Mouse (Mus musculus): ENCODE measurements around the gene Surf2. TPM values are rescaled to one million over a fixed set of nuclear protein-coding genes. Genes with fewer than 3 reads are reported as not detected.

Surf2 gene
- polyA plus RNA-seq, 1 experiment from 2014 or later: 46.6 TPM

- Histone ChIP-seq H3K4me3 (ENCODE audit: low read length) (no peak overlapping the region), H3K4me2 (replicated peaks; ENCODE audit: low read depth, low read length) (no peak overlapping the region), H3K27me3 (ENCODE audit: insufficient read depth, low read length) (no peaks in the 10 kb centered on the region), H3K4me1 (ENCODE audit: insufficient read depth, low read length) (peaks cover 54% of the 10 kb centered on the region), H3K36me3 (ENCODE audit: insufficient read depth, low read length) (peaks cover 39% of the 10 kb centered on the region), H3K9me3 (ENCODE audit: low read length) (no peaks in the 10 kb centered on the region), H3K27ac (ENCODE audit: low read length) (no peak overlapping the region), H3K9ac (replicated peaks; ENCODE audit: low read length) (no peak overlapping the region)
- no peak for ATAC-seq (ENCODE audit: low FRiP score, low TSS enrichment)
- 85% methylated on average over 17 of the region's 17 CpGs for WGBS
These were observed 2.6 kb upstream of the Surf2 start for GRCm38 (mm10) chr2:26913416-26914147.

GRCm38 (mm10) chr2:26914148-26914941, 1.8 kb upstream of the Surf2 start:
- Histone ChIP-seq H3K27ac (ENCODE audit: low read length) (0 out of 2 replicates have a peak overlapping the region, but pooled peaks have one; percentile 8), H3K4me2 (replicated peaks; ENCODE audit: low read depth, low read length) (peak overlapping the region; percentile 97), H3K4me1 (ENCODE audit: insufficient read depth, low read length) (peaks cover 46% of the 10 kb centered on the region), H3K4me3 (ENCODE audit: low read length) (no peak overlapping the region), H3K27me3 (ENCODE audit: insufficient read depth, low read length) (no peaks in the 10 kb centered on the region), H3K9ac (replicated peaks; ENCODE audit: low read length) (no peak overlapping the region), H3K36me3 (ENCODE audit: insufficient read depth, low read length) (peaks cover 46% of the 10 kb centered on the region), H3K9me3 (ENCODE audit: low read length) (no peaks in the 10 kb centered on the region)
- ATAC-seq (ENCODE audit: low FRiP score, low TSS enrichment): no peak
- WGBS: 54% methylated on average over 8 of the region's 8 CpGs

- Histone ChIP-seq H3K36me3 (ENCODE audit: insufficient read depth, low read length) (peaks cover 65% of the 10 kb centered on the region), H3K4me1 (ENCODE audit: insufficient read depth, low read length) (peaks cover 39% of the 10 kb centered on the region), H3K4me3 (ENCODE audit: low read length) (peak overlapping the region; percentile 88), H3K9me3 (ENCODE audit: low read length) (no peaks in the 10 kb centered on the region), H3K27me3 (ENCODE audit: insufficient read depth, low read length) (no peaks in the 10 kb centered on the region), H3K4me2 (replicated peaks; ENCODE audit: low read depth, low read length) (peak overlapping the region; percentile 97), H3K9ac (replicated peaks; ENCODE audit: low read length) (peak overlapping the region; percentile 89), H3K27ac (ENCODE audit: low read length) (peak overlapping the region; percentile 91)
- 2% methylated on average over 13 of the region's 13 CpGs for WGBS
- peak; percentile 29; the same call in 1 of the 2 replicates for ATAC-seq (ENCODE audit: low FRiP score, low TSS enrichment)
These were observed 571 bp downstream of the Surf2 start for GRCm38 (mm10) chr2:26916738-26917137.

- WGBS: 88% methylated on average over 3 of the region's 3 CpGs
- Histone ChIP-seq H3K9me3 (ENCODE audit: low read length) (no peaks in the 10 kb centered on the region), H3K36me3 (ENCODE audit: insufficient read depth, low read length) (peaks cover 63% of the 10 kb centered on the region), H3K4me2 (replicated peaks; ENCODE audit: low read depth, low read length) (no peak overlapping the region), H3K4me3 (ENCODE audit: low read length) (no peak overlapping the region), H3K9ac (replicated peaks; ENCODE audit: low read length) (no peak overlapping the region), H3K27ac (ENCODE audit: low read length) (no peak overlapping the region), H3K27me3 (ENCODE audit: insufficient read depth, low read length) (no peaks in the 10 kb centered on the region), H3K4me1 (ENCODE audit: insufficient read depth, low read length) (peaks cover 28% of the 10 kb centered on the region)
- ATAC-seq (ENCODE audit: low FRiP score, low TSS enrichment): no peak
These were observed 3.5 kb downstream of the Surf2 start for GRCm38 (mm10) chr2:26919684-26920083.

- no peak overlapping the region for H3K27ac ChIP-seq (ENCODE audit: low read length)
- H3K9me3 ChIP-seq (ENCODE audit: low read length): no peaks in the 10 kb centered on the region
- no peak for ATAC-seq (ENCODE audit: low FRiP score, low TSS enrichment)
- no peak overlapping the region for H3K4me3 ChIP-seq (ENCODE audit: low read length)
- no peak overlapping the region for H3K9ac ChIP-seq (replicated peaks; ENCODE audit: low read length)
- peaks cover 69% of the 10 kb centered on the region for H3K36me3 ChIP-seq (ENCODE audit: insufficient read depth, low read length)
- H3K27me3 ChIP-seq (ENCODE audit: insufficient read depth, low read length): no peaks in the 10 kb centered on the region
- 84% methylated on average over 6 of the region's 6 CpGs for WGBS
- H3K4me1 ChIP-seq (ENCODE audit: insufficient read depth, low read length): peaks cover 21% of the 10 kb centered on the region
- H3K4me2 ChIP-seq (replicated peaks; ENCODE audit: low read depth, low read length): no peak overlapping the region
These were observed 4.2 kb downstream of the Surf2 start for GRCm38 (mm10) chr2:26920190-26920855.

- Histone ChIP-seq H3K9ac (replicated peaks; ENCODE audit: low read length) (no peak overlapping the region), H3K27ac (ENCODE audit: low read length) (no peak overlapping the region), H3K4me1 (ENCODE audit: insufficient read depth, low read length) (peaks cover 15% of the 10 kb centered on the region), H3K27me3 (ENCODE audit: insufficient read depth, low read length) (no peaks in the 10 kb centered on the region), H3K9me3 (ENCODE audit: low read length) (no peaks in the 10 kb centered on the region), H3K4me2 (replicated peaks; ENCODE audit: low read depth, low read length) (no peak overlapping the region), H3K36me3 (ENCODE audit: insufficient read depth, low read length) (peaks cover 78% of the 10 kb centered on the region), H3K4me3 (ENCODE audit: low read length) (no peak overlapping the region)
- no peak for ATAC-seq (ENCODE audit: low FRiP score, low TSS enrichment)
- WGBS: 73% methylated on average over 9 of the region's 9 CpGs
These were observed 5.6 kb downstream of the Surf2 start for GRCm38 (mm10) chr2:26921784-26922183.

- H3K4me3 ChIP-seq (ENCODE audit: low read length): no peak overlapping the region
- no peak overlapping the region for H3K27ac ChIP-seq (ENCODE audit: low read length)
- ATAC-seq (ENCODE audit: low FRiP score, low TSS enrichment): no peak
- no peak overlapping the region for H3K9ac ChIP-seq (replicated peaks; ENCODE audit: low read length)
- H3K4me2 ChIP-seq (replicated peaks; ENCODE audit: low read depth, low read length): no peak overlapping the region
- no peaks in the 10 kb centered on the region for H3K27me3 ChIP-seq (ENCODE audit: insufficient read depth, low read length)
- no peaks in the 10 kb centered on the region for H3K9me3 ChIP-seq (ENCODE audit: low read length)
- peaks cover 17% of the 10 kb centered on the region for H3K4me1 ChIP-seq (ENCODE audit: insufficient read depth, low read length)
- WGBS: 90% methylated on average over 6 of the region's 6 CpGs
- H3K36me3 ChIP-seq (ENCODE audit: insufficient read depth, low read length): peaks cover 61% of the 10 kb centered on the region
These were observed 11.7 kb downstream of the Surf2 start for GRCm38 (mm10) chr2:26927745-26928476.

GRCm38 (mm10) chr2:26930390-26930789, 14.2 kb downstream of the Surf2 start:
- 50% methylated on average over 1 of the region's 1 CpGs for WGBS
- Histone ChIP-seq H3K27ac (ENCODE audit: low read length) (no peak overlapping the region), H3K9me3 (ENCODE audit: low read length) (no peaks in the 10 kb centered on the region), H3K27me3 (ENCODE audit: insufficient read depth, low read length) (no peaks in the 10 kb centered on the region), H3K36me3 (ENCODE audit: insufficient read depth, low read length) (peaks cover 38% of the 10 kb centered on the region), H3K4me1 (ENCODE audit: insufficient read depth, low read length) (peaks cover 20% of the 10 kb centered on the region), H3K4me3 (ENCODE audit: low read length) (no peak overlapping the region), H3K9ac (replicated peaks; ENCODE audit: low read length) (no peak overlapping the region), H3K4me2 (replicated peaks; ENCODE audit: low read depth, low read length) (no peak overlapping the region)
- no peak for ATAC-seq (ENCODE audit: low FRiP score, low TSS enrichment)
